Mouse (Mus musculus): ENCODE measurements around the gene Spen. TPM values are rescaled to one million over a fixed set of nuclear protein-coding genes. Genes with fewer than 3 reads are reported as not detected.
A peak's percentile ranks its signal among the peaks of the same experiment; 100 is the strongest.

The Spen gene
- polyA plus RNA-seq, 1 experiment from 2014 or later = 22.0 TPM

GRCm38 (mm10) chr4:141484071-141484470, 54.3 kb downstream of the Spen start:
- 88% methylated on average over 11 of the region's 11 CpGs for WGBS
- H3K4me2 ChIP-seq (replicated peaks; ENCODE audit: low read depth, low read length) = no peak overlapping the region
- no peak overlapping the region for H3K9ac ChIP-seq (ENCODE audit: low read depth, low read length)
- no peaks in the 10 kb centered on the region for H3K27me3 ChIP-seq (ENCODE audit: control insufficient read depth, insufficient read depth, low read length)
- no peaks in the 10 kb centered on the region for H3K9me3 ChIP-seq (ENCODE audit: control insufficient read depth, low read length)
- DNase-seq (ENCODE audit: low spot score) = no peak
- H3K27ac ChIP-seq (ENCODE audit: low read depth, low read length) = no peak overlapping the region
- no peak for ATAC-seq (ENCODE audit: low FRiP score)
- peaks cover 14% of the 10 kb centered on the region for H3K36me3 ChIP-seq (ENCODE audit: control insufficient read depth, insufficient read depth, low read length)
- no peaks in the 10 kb centered on the region for H3K4me1 ChIP-seq (replicated peaks; ENCODE audit: control insufficient read depth, insufficient read depth, low read length)
- no peak overlapping the region for H3K4me3 ChIP-seq (ENCODE audit: low read depth, low read length)

GRCm38 (mm10) chr4:141479411-141479810, 59.0 kb downstream of the Spen start:
- 96% methylated on average over 8 of the region's 8 CpGs for WGBS
- Histone ChIP-seq H3K4me2 (replicated peaks; ENCODE audit: low read depth, low read length) (no peak overlapping the region), H3K27ac (ENCODE audit: low read depth, low read length) (no peak overlapping the region), H3K9me3 (ENCODE audit: control insufficient read depth, low read length) (no peaks in the 10 kb centered on the region), H3K36me3 (ENCODE audit: control insufficient read depth, insufficient read depth, low read length) (peaks cover 32% of the 10 kb centered on the region), H3K4me1 (replicated peaks; ENCODE audit: control insufficient read depth, insufficient read depth, low read length) (no peaks in the 10 kb centered on the region), H3K9ac (ENCODE audit: low read depth, low read length) (no peak overlapping the region), H3K4me3 (ENCODE audit: low read depth, low read length) (no peak overlapping the region), H3K27me3 (ENCODE audit: control insufficient read depth, insufficient read depth, low read length) (no peaks in the 10 kb centered on the region)
- no peak for DNase-seq (ENCODE audit: low spot score)
- no peak for ATAC-seq (ENCODE audit: low FRiP score)

- Histone ChIP-seq H3K4me2 (replicated peaks; ENCODE audit: low read depth, low read length) (no peak overlapping the region), H3K9me3 (ENCODE audit: control insufficient read depth, low read length) (no peaks in the 10 kb centered on the region), H3K27ac (ENCODE audit: low read depth, low read length) (no peak overlapping the region), H3K4me3 (ENCODE audit: low read depth, low read length) (no peak overlapping the region), H3K9ac (ENCODE audit: low read depth, low read length) (no peak overlapping the region), H3K27me3 (ENCODE audit: control insufficient read depth, insufficient read depth, low read length) (no peaks in the 10 kb centered on the region), H3K4me1 (replicated peaks; ENCODE audit: control insufficient read depth, insufficient read depth, low read length) (no peaks in the 10 kb centered on the region), H3K36me3 (ENCODE audit: control insufficient read depth, insufficient read depth, low read length) (peaks cover 35% of the 10 kb centered on the region)
- ATAC-seq (ENCODE audit: low FRiP score) (no peak), DNase-seq (ENCODE audit: low spot score) (no peak)
- 94% methylated on average over 32 of the region's 32 CpGs for WGBS
Observed at GRCm38 (mm10) chr4:141478794-141479193, 59.6 kb downstream of the Spen start.

GRCm38 (mm10) chr4:141478225-141478624, 60.2 kb downstream of the Spen start:
- ATAC-seq (ENCODE audit: low FRiP score) (no peak), DNase-seq (ENCODE audit: low spot score) (no peak)
- Histone ChIP-seq H3K9ac (ENCODE audit: low read depth, low read length) (no peak overlapping the region), H3K9me3 (ENCODE audit: control insufficient read depth, low read length) (no peaks in the 10 kb centered on the region), H3K36me3 (ENCODE audit: control insufficient read depth, insufficient read depth, low read length) (peaks cover 33% of the 10 kb centered on the region), H3K4me3 (ENCODE audit: low read depth, low read length) (no peak overlapping the region), H3K4me1 (replicated peaks; ENCODE audit: control insufficient read depth, insufficient read depth, low read length) (no peaks in the 10 kb centered on the region), H3K27me3 (ENCODE audit: control insufficient read depth, insufficient read depth, low read length) (no peaks in the 10 kb centered on the region), H3K4me2 (replicated peaks; ENCODE audit: low read depth, low read length) (no peak overlapping the region), H3K27ac (ENCODE audit: low read depth, low read length) (no peak overlapping the region)
- 92% methylated on average over 23 of the region's 23 CpGs for WGBS

GRCm38 (mm10) chr4:141477681-141478102, 60.7 kb downstream of the Spen start:
- 93% methylated on average over 16 of the region's 16 CpGs for WGBS
- no peak for DNase-seq (ENCODE audit: low spot score)

GRCm38 (mm10) chr4:141474431-141474830, 64.0 kb downstream of the Spen start:
- H3K9ac ChIP-seq (ENCODE audit: low read depth, low read length) = no peak overlapping the region
- no peak overlapping the region for H3K4me3 ChIP-seq (ENCODE audit: low read depth, low read length)
- H3K36me3 ChIP-seq (ENCODE audit: control insufficient read depth, insufficient read depth, low read length) = peaks cover 49% of the 10 kb centered on the region
- no peaks in the 10 kb centered on the region for H3K27me3 ChIP-seq (ENCODE audit: control insufficient read depth, insufficient read depth, low read length)
- H3K4me2 ChIP-seq (replicated peaks; ENCODE audit: low read depth, low read length) = no peak overlapping the region
- H3K27ac ChIP-seq (ENCODE audit: low read depth, low read length) = no peak overlapping the region
- 93% methylated on average over 19 of the region's 19 CpGs for WGBS
- no peaks in the 10 kb centered on the region for H3K4me1 ChIP-seq (replicated peaks; ENCODE audit: control insufficient read depth, insufficient read depth, low read length)
- H3K9me3 ChIP-seq (ENCODE audit: control insufficient read depth, low read length) = no peaks in the 10 kb centered on the region
- no peak for DNase-seq (ENCODE audit: low spot score)
- ATAC-seq (ENCODE audit: low FRiP score) = no peak

More at GRCm38 (mm10) chr4:141477681-141478102, 60.7 kb downstream of the Spen start:
- no peak overlapping the region for H3K27ac ChIP-seq (ENCODE audit: low read depth, low read length)
- H3K9ac ChIP-seq (ENCODE audit: low read depth, low read length) = no peak overlapping the region
- ATAC-seq (ENCODE audit: low FRiP score) = no peak
- H3K4me2 ChIP-seq (replicated peaks; ENCODE audit: low read depth, low read length) = no peak overlapping the region
- no peaks in the 10 kb centered on the region for H3K9me3 ChIP-seq (ENCODE audit: control insufficient read depth, low read length)
- peaks cover 31% of the 10 kb centered on the region for H3K36me3 ChIP-seq (ENCODE audit: control insufficient read depth, insufficient read depth, low read length)
- no peaks in the 10 kb centered on the region for H3K4me1 ChIP-seq (replicated peaks; ENCODE audit: control insufficient read depth, insufficient read depth, low read length)
- no peaks in the 10 kb centered on the region for H3K27me3 ChIP-seq (ENCODE audit: control insufficient read depth, insufficient read depth, low read length)
- H3K4me3 ChIP-seq (ENCODE audit: low read depth, low read length) = no peak overlapping the region

- no peaks in the 10 kb centered on the region for H3K27me3 ChIP-seq (ENCODE audit: control insufficient read depth, insufficient read depth, low read length)
- no peak overlapping the region for H3K4me3 ChIP-seq (ENCODE audit: low read depth, low read length)
- DNase-seq (ENCODE audit: low spot score) = peak; percentile 51
- H3K9ac ChIP-seq (ENCODE audit: low read depth, low read length) = no peak overlapping the region
- H3K27ac ChIP-seq (ENCODE audit: low read depth, low read length) = peak overlapping the region; percentile 30; the same call in 1 of the 2 replicates
- no peaks in the 10 kb centered on the region for H3K9me3 ChIP-seq (ENCODE audit: control insufficient read depth, low read length)
- no peaks in the 10 kb centered on the region for H3K4me1 ChIP-seq (replicated peaks; ENCODE audit: control insufficient read depth, insufficient read depth, low read length)
- no peak overlapping the region for H3K4me2 ChIP-seq (replicated peaks; ENCODE audit: low read depth, low read length)
- peaks cover 42% of the 10 kb centered on the region for H3K36me3 ChIP-seq (ENCODE audit: control insufficient read depth, insufficient read depth, low read length)
- ATAC-seq (ENCODE audit: low FRiP score) = no peak; the same call in 1 of the 2 replicates
- 66% methylated on average over 32 of the region's 32 CpGs for WGBS
Observed at GRCm38 (mm10) chr4:141472641-141473321, 65.6 kb downstream of the Spen start.

GRCm38 (mm10) chr4:141471491-141471890, 66.9 kb downstream of the Spen start:
- 94% methylated on average over 16 of the region's 16 CpGs for WGBS
- H3K36me3 ChIP-seq (ENCODE audit: control insufficient read depth, insufficient read depth, low read length) = peaks cover 47% of the 10 kb centered on the region

GRCm38 (mm10) chr4:141469343-141469742, 69.1 kb downstream of the Spen start:
- H3K27ac ChIP-seq (ENCODE audit: low read depth, low read length) = no peak overlapping the region
- no peak overlapping the region for H3K9ac ChIP-seq (ENCODE audit: low read depth, low read length)
- H3K9me3 ChIP-seq (ENCODE audit: control insufficient read depth, low read length) = no peaks in the 10 kb centered on the region
- no peak overlapping the region for H3K4me3 ChIP-seq (ENCODE audit: low read depth, low read length)
- H3K36me3 ChIP-seq (ENCODE audit: control insufficient read depth, insufficient read depth, low read length) = peaks cover 46% of the 10 kb centered on the region
- 90% methylated on average over 9 of the region's 9 CpGs for WGBS
- no peaks in the 10 kb centered on the region for H3K27me3 ChIP-seq (ENCODE audit: control insufficient read depth, insufficient read depth, low read length)
- no peak overlapping the region for H3K4me2 ChIP-seq (replicated peaks; ENCODE audit: low read depth, low read length)
- H3K4me1 ChIP-seq (replicated peaks; ENCODE audit: control insufficient read depth, insufficient read depth, low read length) = no peaks in the 10 kb centered on the region
- no peak for ATAC-seq (ENCODE audit: low FRiP score)
- no peak for DNase-seq (ENCODE audit: low spot score)

More at GRCm38 (mm10) chr4:141471491-141471890, 66.9 kb downstream of the Spen start:
- Histone ChIP-seq H3K4me2 (replicated peaks; ENCODE audit: low read depth, low read length) (no peak overlapping the region), H3K9me3 (ENCODE audit: control insufficient read depth, low read length) (no peaks in the 10 kb centered on the region), H3K4me1 (replicated peaks; ENCODE audit: control insufficient read depth, insufficient read depth, low read length) (no peaks in the 10 kb centered on the region), H3K4me3 (ENCODE audit: low read depth, low read length) (no peak overlapping the region), H3K27ac (ENCODE audit: low read depth, low read length) (no peak overlapping the region), H3K9ac (ENCODE audit: low read depth, low read length) (no peak overlapping the region), H3K27me3 (ENCODE audit: control insufficient read depth, insufficient read depth, low read length) (no peaks in the 10 kb centered on the region)
- DNase-seq (ENCODE audit: low spot score) (no peak), ATAC-seq (ENCODE audit: low FRiP score) (0 out of 2 replicates have a peak, but pooled peaks have one; percentile 13)
